Mouse (Mus musculus): ENCODE results near the gene Gfi1. TPM values are rescaled to one million over a fixed set of nuclear protein-coding genes. Genes with fewer than 3 reads are reported as not detected.

Gfi1 gene
- total RNA-seq, 2 experiments from 2014 or later = 13.4 to 14.6 TPM

GRCm38 (mm10) chr5:107687592-107688498, 38.0 kb downstream of the Gfi1 start:
- peak; percentile 77 for ATAC-seq (replicated peaks; ENCODE audit: low FRiP score, poor library complexity, severe bottlenecking)

GRCm38 (mm10) chr5:107687161-107687560, 38.7 kb downstream of the Gfi1 start:
- ATAC-seq (replicated peaks; ENCODE audit: low FRiP score, poor library complexity, severe bottlenecking) = no peak

- no peak for ATAC-seq (replicated peaks; ENCODE audit: low FRiP score, poor library complexity, severe bottlenecking)
These were observed 41.5 kb downstream of the Gfi1 start for GRCm38 (mm10) chr5:107684380-107684779.

GRCm38 (mm10) chr5:107681300-107681699, 44.5 kb downstream of the Gfi1 start:
- no peak for ATAC-seq (replicated peaks; ENCODE audit: low FRiP score, poor library complexity, severe bottlenecking)

- ATAC-seq (replicated peaks; ENCODE audit: low FRiP score, poor library complexity, severe bottlenecking) = no peak
These were observed 47.4 kb downstream of the Gfi1 start for GRCm38 (mm10) chr5:107678392-107678791.

Other genes with a start within 250 kb of the Gfi1 start
- gene Gm42669, start 218.4 kb downstream of the Gfi1 start, total RNA-seq (2015; ENCODE audit: low replicate concordance) = 0.63 TPM in 1 of 2 replicates, not detected in the other
- gene Gm42669, start 218.4 kb downstream of the Gfi1 start, total RNA-seq (2017; ENCODE audit: low replicate concordance) = 0.34 and 1.5 TPM in 2 replicates
- not detected in 2 replicates for gene 1700028K03Rik, start 191.3 kb downstream of the Gfi1 start, total RNA-seq (2015; ENCODE audit: low replicate concordance)
- 0.17 TPM in 1 of 2 replicates, not detected in the other for gene 1700028K03Rik, start 191.3 kb downstream of the Gfi1 start, total RNA-seq (2017; ENCODE audit: low replicate concordance)
- gene Rpap2, start 128.7 kb downstream of the Gfi1 start, total RNA-seq (2015; ENCODE audit: low replicate concordance) = 8.4 and 17.5 TPM in 2 replicates
- 31.2 and 46.2 TPM in 2 replicates for gene Rpap2, start 128.7 kb downstream of the Gfi1 start, total RNA-seq (2017; ENCODE audit: low replicate concordance)
- gene Glmn, start 128.1 kb downstream of the Gfi1 start, total RNA-seq (2015; ENCODE audit: low replicate concordance) = 4.8 and 11.1 TPM in 2 replicates
- gene Glmn, start 128.1 kb downstream of the Gfi1 start, total RNA-seq (2017; ENCODE audit: low replicate concordance) = 14.5 and 16.0 TPM in 2 replicates
- gene Ube2d2b, start 104.1 kb upstream of the Gfi1 start, total RNA-seq (2015; ENCODE audit: low replicate concordance) = not detected in 2 replicates
- 0.09 and 2.2 TPM in 2 replicates for gene Ube2d2b, start 104.1 kb upstream of the Gfi1 start, total RNA-seq (2017; ENCODE audit: low replicate concordance)
- gene Evi5, start 149.1 kb upstream of the Gfi1 start, total RNA-seq (2015; ENCODE audit: low replicate concordance) = 520 and 561 TPM in 2 replicates
- 882 and 1,043 TPM in 2 replicates for gene Evi5, start 149.1 kb upstream of the Gfi1 start, total RNA-seq (2017; ENCODE audit: low replicate concordance)
- 89.2 and 183 TPM in 2 replicates for gene Rpl5, start 174.5 kb upstream of the Gfi1 start, total RNA-seq (2015; ENCODE audit: low replicate concordance)
- 48.5 and 162 TPM in 2 replicates for gene Rpl5, start 174.5 kb upstream of the Gfi1 start, total RNA-seq (2017; ENCODE audit: low replicate concordance)